Mouse (Mus musculus) CH12.LX (cell line): ENCODE results near the gene Tbc1d2b.

Source experiments
- BHLHE40 ChIP-seq: IDR thresholded peaks from 2 replicates; pipeline ENCODE4 v1.6.1; 2011; ENCODE audit warnings: mild to moderate bottlenecking, low read depth, low read length, improper control_type of control experiment
- CTCF ChIP-seq, 2 experiments: IDR thresholded peaks in 1 of 2; conservative IDR thresholded peaks in 1 of 2; 2 replicates each; pipeline ENCODE4 v1.5.1; 2011 to 2012; ENCODE audit warnings: low read depth in 2 of 2, low read length in 2 of 2, improper control_type of control experiment in 1 of 2, inconsistent platforms in 1 of 2, mild to moderate bottlenecking in 1 of 2, moderate library complexity in 1 of 2
- ETS1 ChIP-seq: conservative IDR thresholded peaks from 2 replicates; pipeline ENCODE4 v1.6.1; 2012; ENCODE audit warnings: low read depth, mild to moderate bottlenecking, inconsistent platforms, low read length, improper control_type of control experiment, moderate library complexity
- RAD21 ChIP-seq: IDR thresholded peaks from 2 replicates; pipeline ENCODE4 v1.6.1; 2011; ENCODE audit warnings: low read depth, mild to moderate bottlenecking, low read length, improper control_type of control experiment, moderate library complexity
- RCOR1 ChIP-seq: conservative IDR thresholded peaks from 2 replicates; pipeline ENCODE4 v1.6.1; 2012; ENCODE audit warnings: low read depth, mild to moderate bottlenecking, inconsistent platforms, low read length, improper control_type of control experiment

- TF ChIP-seq ETS1 = no peak
- no peak for TF ChIP-seq CTCF (conservative IDR thresholded peaks at IDR 0.05 in 1 of 2, IDR thresholded peaks at IDR 0.05 in 1 of 2; ENCODE audit: low read depth in 2 of 2, low read length in 2 of 2)
- no peak for TF ChIP-seq RAD21
- no peak for TF ChIP-seq BHLHE40
- TF ChIP-seq RCOR1 = no peak
Measured at GRCm38 (mm10) chr9:90197866-90198383, 72.7 kb downstream of the Tbc1d2b start.
